ENCODE assay signal across 7 mouse cellular contexts in the genomic region with DNA sequence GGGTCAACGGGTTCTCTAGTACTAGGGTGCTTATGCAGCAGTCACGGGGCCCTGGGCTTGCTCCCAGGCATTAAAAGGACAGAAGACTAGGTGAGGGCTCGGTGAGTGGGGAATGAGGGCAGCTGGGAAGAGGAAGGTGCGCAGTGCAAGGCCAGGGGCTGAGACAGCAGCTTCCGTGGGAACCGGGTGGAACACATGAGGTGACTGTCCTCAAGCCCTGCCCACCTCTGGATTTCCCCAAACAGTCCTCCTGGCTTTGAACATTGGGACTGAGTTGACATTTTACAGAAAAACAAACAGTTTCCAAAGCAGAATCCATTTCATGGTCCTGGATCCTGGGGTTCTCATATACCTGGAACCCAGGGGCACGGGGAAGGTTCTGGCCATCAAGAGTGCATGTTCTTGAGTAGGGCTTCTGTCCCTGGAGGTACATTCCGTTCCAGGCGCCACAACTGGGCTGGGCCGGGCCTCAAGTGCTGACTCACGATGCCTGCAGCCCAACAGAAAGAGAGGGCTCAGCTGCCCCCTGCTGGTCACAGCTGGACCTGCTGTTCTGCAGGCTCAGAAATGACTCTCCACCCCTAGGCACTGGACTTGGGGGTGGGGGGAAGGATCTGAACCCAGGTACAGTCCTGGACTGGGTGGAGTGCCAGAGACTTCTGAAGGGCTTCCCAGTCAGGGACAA. TPM values are rescaled to one million over a fixed set of nuclear protein-coding genes. Genes with fewer than 3 reads are reported as not detected.
DNase-seq lines count a peak whose midpoint lies in the region; ATAC-seq and TF ChIP-seq lines count a peak whose summit lies in the region.

No protein-coding gene starts in this region.

- peak; percentile 92 for DNase-seq in adrenal gland, adult 8-10 months
- DNase-seq in embryo, embryonic 9.5 days (ENCODE audit: extremely low spot score), result peak; percentile 88
- peak; percentile 93 to 94 for DNase-seq in gastrocnemius, postnatal 4 days (ENCODE audit: low spot score in 2 of 2)
- peak; percentile 93 for DNase-seq in left cerebral cortex, postnatal 4 days
- DNase-seq in midbrain, embryonic 11.5 days (ENCODE audit: low spot score, missing footprints), result peak; percentile 99
- peak; percentile 94 for DNase-seq in right cerebral cortex, postnatal 4 days

- peak overlapping the region; percentile 68 for H3K4me2 ChIP-seq in intestine, postnatal 0 days (replicated peaks; ENCODE audit: low read depth)
- H3K4me2 ChIP-seq in midbrain, embryonic 11.5 days, result no peak overlapping the region

- 0 out of 2 replicates have a peak overlapping the region, but pooled peaks have one; percentile 59 for H3K9ac ChIP-seq in intestine, postnatal 0 days (ENCODE audit: low read depth, low read length)
- H3K9ac ChIP-seq in midbrain, embryonic 11.5 days (ENCODE audit: low read length), result no peak overlapping the region

- TF ChIP-seq CTCF in intestine, postnatal 0 days (IDR thresholded peaks at IDR 0.05; ENCODE audit: low read depth), result peak; percentile 99

- H3K36me3 ChIP-seq in intestine, postnatal 0 days (ENCODE audit: control insufficient read depth, insufficient read depth), result peaks cover 13% of the 10 kb centered on the region; the same call in 1 of the 2 replicates
- H3K36me3 ChIP-seq in midbrain, embryonic 11.5 days (ENCODE audit: control insufficient read depth, insufficient read depth, low read length), result peaks cover 6% of the 10 kb centered on the region; the same call in 1 of the 2 replicates

- intact Hi-C loops in left cerebral cortex, postnatal 4 days (cut with DNase I), result no loop called here

- peak overlapping the region; percentile 99 for H3K27ac ChIP-seq in intestine, postnatal 0 days (ENCODE audit: low read depth, low read length)
- H3K27ac ChIP-seq in midbrain, embryonic 11.5 days (ENCODE audit: low read depth, low read length), result no peak overlapping the region

- H3K27me3 ChIP-seq in intestine, postnatal 0 days (replicated peaks; ENCODE audit: control insufficient read depth, insufficient read depth, low read length), result no peaks in the 10 kb centered on the region
- H3K27me3 ChIP-seq in midbrain, embryonic 11.5 days (ENCODE audit: control insufficient read depth, insufficient read depth, low read length), result no peaks in the 10 kb centered on the region

- ATAC-seq in intestine, postnatal 0 days, result peak; percentile 48
- ATAC-seq in midbrain, embryonic 11.5 days (ENCODE audit: low FRiP score), result 0 out of 2 replicates have a peak, but pooled peaks have one; percentile 6

- H3K9me3 ChIP-seq in intestine, postnatal 0 days (ENCODE audit: control insufficient read depth), result no peaks in the 10 kb centered on the region
- H3K9me3 ChIP-seq in midbrain, embryonic 11.5 days (ENCODE audit: control insufficient read depth, low read length), result no peaks in the 10 kb centered on the region

- 14% methylated on average over 11 of the region's 11 CpGs for WGBS in intestine, postnatal 0 days
- 31% methylated on average over 11 of the region's 11 CpGs for WGBS in midbrain, embryonic 11.5 days

- H3K4me1 ChIP-seq in intestine, postnatal 0 days (replicated peaks; ENCODE audit: control insufficient read depth, insufficient read depth, low read length), result peaks cover 34% of the 10 kb centered on the region
- H3K4me1 ChIP-seq in midbrain, embryonic 11.5 days (ENCODE audit: control insufficient read depth, insufficient read depth, low read length), result peaks cover 45% of the 10 kb centered on the region

- H3K4me3 ChIP-seq in intestine, postnatal 0 days (ENCODE audit: low read depth, low read length), result no peak overlapping the region
- no peak overlapping the region for H3K4me3 ChIP-seq in midbrain, embryonic 11.5 days (ENCODE audit: low read depth, low read length)

RNA-seq across cellular contexts. Expression of a gene that starts 25.1 kb away (rescaled TPM):
- 10 to 100 TPM; 47.6 to 55.2 (median 53.4) TPM for total RNA-seq in adrenal gland, adult 8-10 months (2022)
- total RNA-seq in gastrocnemius, postnatal 4 days (2021), result 10 to 100 TPM; 16.2 to 16.7 TPM
- 21.7 and 24.0 TPM in 2 replicates for polyA plus RNA-seq in intestine, postnatal 0 days (2015; fragmentation: Nextera tagmentation; extraction: Ambion mirVana)
- 10 to 100 TPM; 12.1 to 13.4 TPM for total RNA-seq in left cerebral cortex, postnatal 4 days (2021)
- 11.5 and 14.0 TPM in 2 replicates for polyA plus RNA-seq in midbrain, embryonic 11.5 days (2014; fragmentation: Nextera tagmentation; extraction: Ambion mirVana)

RNA-seq across cellular contexts. Expression of a gene that starts 27.6 kb away (rescaled TPM):
- total RNA-seq in adrenal gland, adult 8-10 months (2022), result 10 to 100 TPM; 12.8 to 21.7 (median 17.5) TPM
- 1 to 10 TPM; 3.7 to 3.8 TPM for total RNA-seq in gastrocnemius, postnatal 4 days (2021)
- polyA plus RNA-seq in intestine, postnatal 0 days (2015; fragmentation: Nextera tagmentation; extraction: Ambion mirVana), result 3.8 and 4.0 TPM in 2 replicates
- total RNA-seq in left cerebral cortex, postnatal 4 days (2021), result 1 to 10 TPM; 1.4 to 2.0 TPM
- 1.1 and 1.8 TPM in 2 replicates for polyA plus RNA-seq in midbrain, embryonic 11.5 days (2014; fragmentation: Nextera tagmentation; extraction: Ambion mirVana)

RNA-seq across cellular contexts. Expression of a gene that starts 44.0 kb away (rescaled TPM):
- 1 to 10 TPM in 3 of 4 experiments, under 1 TPM in 1; 0.93 to 3.5 (median 1.6) TPM for total RNA-seq in adrenal gland, adult 8-10 months (2022)
- total RNA-seq in gastrocnemius, postnatal 4 days (2021), result 1 to 10 TPM; 1.5 to 2.6 TPM
- polyA plus RNA-seq in intestine, postnatal 0 days (2015; fragmentation: Nextera tagmentation; extraction: Ambion mirVana), result 1.0 and 1.2 TPM in 2 replicates
- 10 to 100 TPM; 10.2 to 11.7 TPM for total RNA-seq in left cerebral cortex, postnatal 4 days (2021)
- polyA plus RNA-seq in midbrain, embryonic 11.5 days (2014; fragmentation: Nextera tagmentation; extraction: Ambion mirVana), result 7.3 and 8.3 TPM in 2 replicates
